Mouse (Mus musculus): ENCODE data around the gene Zdhhc18.

The Zdhhc18 gene

GRCm38 (mm10) chr4:133631071-133631768 is 18.7 kb downstream of the Zdhhc18 start:
- DNase-seq (ENCODE audit: low read depth, low spot score): peak; percentile 60

GRCm38 (mm10) chr4:133630326-133630920 is 19.5 kb downstream of the Zdhhc18 start:
- DNase-seq (ENCODE audit: low read depth, low spot score): no peak

GRCm38 (mm10) chr4:133629191-133629590 is 20.8 kb downstream of the Zdhhc18 start:
- DNase-seq (ENCODE audit: low read depth, low spot score): peak; percentile 68

- no peak for DNase-seq (ENCODE audit: low read depth, low spot score)
These were observed 21.4 kb downstream of the Zdhhc18 start for GRCm38 (mm10) chr4:133628517-133628916.

GRCm38 (mm10) chr4:133627039-133627438 is 22.9 kb downstream of the Zdhhc18 start:
- no peak for DNase-seq (ENCODE audit: low read depth, low spot score)

GRCm38 (mm10) chr4:133626621-133627020 is 23.3 kb downstream of the Zdhhc18 start:
- no peak for DNase-seq (ENCODE audit: low read depth, low spot score)

GRCm38 (mm10) chr4:133626221-133626620 is 23.7 kb downstream of the Zdhhc18 start:
- DNase-seq (ENCODE audit: low read depth, low spot score): no peak

GRCm38 (mm10) chr4:133625621-133626071 is 24.3 kb downstream of the Zdhhc18 start:
- peak; percentile 84 for DNase-seq (ENCODE audit: low read depth, low spot score)

GRCm38 (mm10) chr4:133624830-133625229 is 25.1 kb downstream of the Zdhhc18 start:
- peak; percentile 43 for DNase-seq (ENCODE audit: low read depth, low spot score)

GRCm38 (mm10) chr4:133622161-133622695 is 27.7 kb downstream of the Zdhhc18 start:
- peak; percentile 91 for DNase-seq (ENCODE audit: low read depth, low spot score)

- peak; percentile 87 for DNase-seq (ENCODE audit: low read depth, low spot score)
These were observed 29.3 kb downstream of the Zdhhc18 start for GRCm38 (mm10) chr4:133620668-133621067.

GRCm38 (mm10) chr4:133619473-133620136 is 30.3 kb downstream of the Zdhhc18 start:
- peak; percentile 70 for DNase-seq (ENCODE audit: low read depth, low spot score)

GRCm38 (mm10) chr4:133617936-133618335 is 32.0 kb downstream of the Zdhhc18 start:
- DNase-seq (ENCODE audit: low read depth, low spot score): no peak

- no peak for DNase-seq (ENCODE audit: low read depth, low spot score)
These were observed 34.5 kb downstream of the Zdhhc18 start for GRCm38 (mm10) chr4:133615416-133615815.

- no peak for DNase-seq (ENCODE audit: low read depth, low spot score)
These were observed 35.6 kb downstream of the Zdhhc18 start for GRCm38 (mm10) chr4:133614274-133614761.

GRCm38 (mm10) chr4:133613867-133614266 is 36.1 kb downstream of the Zdhhc18 start:
- DNase-seq (ENCODE audit: low read depth, low spot score): no peak

- DNase-seq (ENCODE audit: low read depth, low spot score): no peak
These were observed 36.9 kb downstream of the Zdhhc18 start for GRCm38 (mm10) chr4:133613026-133613425.

GRCm38 (mm10) chr4:133612416-133612815 is 37.5 kb downstream of the Zdhhc18 start:
- peak; percentile 21 for DNase-seq (ENCODE audit: low read depth, low spot score)

- DNase-seq (ENCODE audit: low read depth, low spot score): peak; percentile 59
These were observed 38.1 kb downstream of the Zdhhc18 start for GRCm38 (mm10) chr4:133611815-133612214.

GRCm38 (mm10) chr4:133609719-133610118 is 40.2 kb downstream of the Zdhhc18 start:
- DNase-seq (ENCODE audit: low read depth, low spot score): peak; percentile 90

GRCm38 (mm10) chr4:133607284-133607683 is 42.7 kb downstream of the Zdhhc18 start:
- no peak for DNase-seq (ENCODE audit: low read depth, low spot score)

GRCm38 (mm10) chr4:133605330-133605729 is 44.6 kb downstream of the Zdhhc18 start:
- DNase-seq (ENCODE audit: low read depth, low spot score): no peak
